Mouse (Mus musculus) lung, adult 2 months (tissue): Measurements from ENCODE around the gene Foxp2.

ENCODE experiments used
- CTCF ChIP-seq: fragments of 200-500 bp; IDR thresholded peaks from 2 replicates; pipeline ENCODE4 v1.5.1; 2011; ENCODE audit warnings: mild to moderate bottlenecking, low read length, control low read depth; ENCODE audit not compliant: insufficient read depth
- POLR2A ChIP-seq: fragments of 200-500 bp; IDR thresholded peaks from 2 replicates; pipeline ENCODE4 v1.6.1; 2011; ENCODE audit warnings: low read depth, mild to moderate bottlenecking, control low read depth, low read length, borderline replicate concordance; ENCODE audit errors: extremely low read depth

DNA sequence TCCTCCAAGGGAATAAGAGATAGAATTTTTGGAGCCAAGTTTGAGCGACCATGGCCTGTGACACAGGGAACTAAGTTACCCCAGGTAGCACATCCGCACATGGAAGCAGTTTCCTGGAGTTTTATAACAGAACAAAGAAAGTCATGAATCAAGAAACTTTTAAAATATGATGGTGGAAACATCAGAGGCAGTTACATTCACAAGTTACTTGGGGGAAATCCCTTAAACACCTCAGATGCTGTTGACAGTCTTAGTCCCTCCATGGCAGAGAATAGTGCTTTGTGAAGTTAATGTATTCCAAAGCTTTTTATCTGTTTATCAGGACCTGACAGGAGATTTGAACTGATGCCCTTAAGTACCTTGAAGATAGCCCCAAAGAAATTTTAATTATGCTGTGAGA is 558.6 kb downstream of the Foxp2 start:
- TF ChIP-seq CTCF: no peak
- no peak for TF ChIP-seq POLR2A
